Mouse (Mus musculus): ENCODE data around the gene Ttc21b. TPM values are rescaled to one million over a fixed set of nuclear protein-coding genes. Genes with fewer than 3 reads are reported as not detected.

The Ttc21b gene
- polyA plus RNA-seq, 1 experiment from 2014 or later, result 1.0 TPM

- no peaks in the 10 kb centered on the region for H3K36me3 ChIP-seq (replicated peaks)
- ATAC-seq (ENCODE audit: insufficient read depth), result no peak
- H3K9ac ChIP-seq, result no peak overlapping the region
- H3K9me3 ChIP-seq (replicated peaks), result no peaks in the 10 kb centered on the region
- H3K4me3 ChIP-seq (replicated peaks), result no peak overlapping the region
- H3K4me2 ChIP-seq, result no peak overlapping the region
- H3K4me1 ChIP-seq (replicated peaks), result no peaks in the 10 kb centered on the region
- no peaks in the 10 kb centered on the region for H3K27me3 ChIP-seq
- no peak overlapping the region for H3K27ac ChIP-seq (replicated peaks)
- WGBS (ENCODE audit: insufficient replicate concordance), result 58% methylated on average over 4 of the region's 4 CpGs
Measured at GRCm38 (mm10) chr2:66140246-66140645, 116.2 kb downstream of the Ttc21b start.

Other genes with a start within 250 kb of the Ttc21b start
- gene Galnt3, start 131.6 kb downstream of the Ttc21b start, polyA plus RNA-seq (2015; fragmentation: Nextera tagmentation; extraction: Ambion mirVana), result 0.35 and 0.47 TPM in 2 replicates
- gene Scn1a, start 184.2 kb upstream of the Ttc21b start, polyA plus RNA-seq (2015; fragmentation: Nextera tagmentation; extraction: Ambion mirVana), result not detected in 2 replicates

Data from liver, embryonic 15.5 days (tissue).